Mouse (Mus musculus) G1E-ER4 (cell line): ENCODE measurements around the gene Macc1. TPM values are rescaled to one million over a fixed set of nuclear protein-coding genes. Genes with fewer than 3 reads are reported as not detected.

Source experiments
- GATA1 ChIP-seq: IDR thresholded peaks from one replicate; pipeline ENCODE4 v1.8.0; 2012; ENCODE audit warnings: low read length, inconsistent platforms
- polyA plus RNA-seq: library from polyadenylated mRNA; stranded (reverse); fragments of >175 nt; gene quantifications from 2 replicates; pipeline ENCODE4 v1.2.3, GENCODE M21; 2012

Macc1 gene
- polyA plus RNA-seq, 1 experiment, result not detected

DNA sequence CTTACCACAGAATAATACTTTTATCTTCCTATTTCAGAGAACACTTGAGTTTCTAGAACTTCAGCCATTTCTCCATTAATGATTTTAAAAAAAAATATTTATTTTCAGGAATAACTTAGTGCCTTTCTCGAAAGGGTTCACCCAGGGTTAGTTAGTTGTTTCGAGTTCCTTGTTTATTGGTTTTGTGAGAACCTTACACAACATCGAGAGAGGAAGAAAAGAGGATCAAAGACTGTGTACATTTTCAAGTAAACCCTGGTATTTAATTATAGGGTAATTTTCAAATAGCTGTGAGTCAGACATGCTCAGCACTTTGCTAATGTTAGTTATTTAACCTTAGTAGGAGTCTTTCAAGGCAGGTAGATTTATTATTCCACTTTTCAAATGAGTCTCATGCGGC, 58.3 kb downstream of the Macc1 start:
- no peak for TF ChIP-seq GATA1

DNA sequence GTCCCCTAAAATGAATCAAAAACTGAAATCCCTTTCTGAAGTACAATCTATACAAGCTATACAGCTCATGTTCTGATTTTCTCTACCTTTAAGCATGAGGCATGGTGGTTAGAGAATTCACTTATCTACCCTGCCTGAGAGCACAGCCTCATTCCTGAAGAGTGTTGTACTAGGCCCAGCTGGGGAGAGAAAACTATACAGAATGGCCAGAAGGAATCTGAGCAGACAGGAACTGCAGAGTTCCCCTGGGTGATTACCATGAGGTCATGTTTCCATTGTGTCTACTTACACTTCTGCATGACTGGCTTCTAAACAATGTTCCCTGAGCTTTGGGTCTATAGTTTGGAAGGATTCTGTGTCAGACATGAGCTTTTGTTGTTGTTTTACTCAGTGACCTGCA, 62.8 kb downstream of the Macc1 start:
- no peak for TF ChIP-seq GATA1

- TF ChIP-seq GATA1, result no peak
Measured at GRCm38 (mm10) chr12:119381839-119382238, 67.8 kb downstream of the Macc1 start.

DNA sequence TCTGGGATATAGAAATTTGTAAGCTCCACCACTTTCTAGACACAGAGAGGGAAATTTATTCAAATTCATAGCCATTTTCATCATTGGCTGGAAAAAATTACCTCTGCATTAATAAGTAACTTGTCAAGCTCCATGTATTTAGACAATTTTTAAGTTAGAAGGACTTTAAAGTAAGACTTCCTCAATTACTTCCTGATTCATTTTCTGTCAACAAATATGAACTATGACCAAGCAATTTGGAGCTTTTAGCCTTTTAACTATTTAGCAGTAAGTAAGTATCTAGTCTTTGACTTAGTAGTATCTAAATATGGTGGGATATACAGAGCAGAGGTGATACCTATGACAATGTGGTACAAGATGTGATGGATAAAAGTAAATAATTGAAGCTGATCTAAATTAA, 72.2 kb downstream of the Macc1 start:
- no peak for TF ChIP-seq GATA1

DNA sequence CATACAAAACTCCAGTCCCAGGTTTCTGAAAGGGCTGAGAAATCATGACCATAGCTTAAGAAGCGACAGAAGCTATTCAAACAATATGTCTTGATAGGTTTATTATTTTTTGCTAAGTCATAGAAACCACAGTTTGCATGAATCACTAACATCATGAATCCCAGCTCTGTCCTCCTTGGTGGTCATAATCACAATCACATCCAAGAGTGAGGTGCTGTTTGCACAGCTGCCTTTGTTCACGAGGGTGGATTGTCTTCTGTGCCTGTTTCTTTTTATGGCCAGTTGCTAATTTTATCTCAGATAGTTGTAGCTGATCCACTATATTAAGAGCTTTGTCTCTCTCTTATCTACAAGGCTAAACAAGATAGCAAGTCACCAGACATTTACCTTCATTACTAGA, 72.6 kb downstream of the Macc1 start:
- TF ChIP-seq GATA1, result no peak

DNA sequence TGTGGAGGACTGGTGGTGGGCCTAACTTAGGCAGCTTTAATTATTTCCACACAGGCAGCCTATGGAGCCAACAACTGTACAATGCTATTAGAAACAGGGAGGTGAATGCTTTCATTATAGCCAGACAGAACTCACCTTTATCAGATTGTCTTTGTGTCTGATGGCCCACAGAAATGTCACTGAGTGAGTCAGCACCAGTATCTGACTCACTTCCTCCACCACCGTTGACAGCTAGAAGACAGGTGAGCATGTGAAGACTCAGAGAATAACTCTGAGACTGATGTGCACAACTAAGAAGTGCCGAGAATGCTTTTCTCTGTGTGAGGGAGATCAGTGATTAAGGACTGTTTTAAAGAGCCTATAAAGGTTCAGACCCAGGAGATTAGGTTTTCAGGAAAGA, 73.9 kb downstream of the Macc1 start:
- TF ChIP-seq GATA1, result no peak

- no peak for TF ChIP-seq GATA1
Measured at GRCm38 (mm10) chr12:119390192-119390684, 76.2 kb downstream of the Macc1 start.

DNA sequence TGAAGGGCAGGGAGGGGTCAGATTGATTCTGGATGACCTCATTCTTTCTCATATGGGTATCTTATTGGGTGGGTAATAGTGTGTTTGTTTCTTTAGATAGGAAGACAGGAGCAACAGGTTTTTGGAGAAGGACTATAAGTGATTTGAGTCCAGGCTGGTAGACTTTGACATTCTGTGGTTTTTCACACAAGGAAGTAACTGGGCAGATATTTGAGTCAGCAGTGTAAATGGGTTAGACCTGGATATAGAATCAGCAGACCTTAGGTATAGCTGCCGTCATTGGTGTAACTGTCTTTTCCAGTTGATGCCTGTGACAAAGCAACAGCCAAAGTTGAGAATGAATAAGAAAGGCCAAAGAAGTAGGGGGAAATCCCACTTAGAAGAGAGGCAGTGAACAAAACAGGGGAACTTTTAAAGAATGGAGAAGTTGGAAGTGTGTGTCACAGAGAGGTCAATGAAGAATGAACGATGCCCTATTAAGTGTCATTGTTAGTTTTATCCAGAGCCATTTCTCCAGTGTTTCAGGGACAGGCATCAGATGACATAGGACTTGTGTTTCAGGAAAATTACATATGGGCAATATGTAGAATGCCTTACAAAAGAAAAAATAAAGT, 84.1 kb downstream of the Macc1 start:
- TF ChIP-seq GATA1, result no peak

- TF ChIP-seq GATA1, result no peak
Measured at GRCm38 (mm10) chr12:119402273-119402672, 88.2 kb downstream of the Macc1 start.

- no peak for TF ChIP-seq GATA1
Measured at GRCm38 (mm10) chr12:119402796-119403195, 88.7 kb downstream of the Macc1 start.

GRCm38 (mm10) chr12:119404810-119405209, 90.7 kb downstream of the Macc1 start:
- TF ChIP-seq GATA1, result no peak

DNA sequence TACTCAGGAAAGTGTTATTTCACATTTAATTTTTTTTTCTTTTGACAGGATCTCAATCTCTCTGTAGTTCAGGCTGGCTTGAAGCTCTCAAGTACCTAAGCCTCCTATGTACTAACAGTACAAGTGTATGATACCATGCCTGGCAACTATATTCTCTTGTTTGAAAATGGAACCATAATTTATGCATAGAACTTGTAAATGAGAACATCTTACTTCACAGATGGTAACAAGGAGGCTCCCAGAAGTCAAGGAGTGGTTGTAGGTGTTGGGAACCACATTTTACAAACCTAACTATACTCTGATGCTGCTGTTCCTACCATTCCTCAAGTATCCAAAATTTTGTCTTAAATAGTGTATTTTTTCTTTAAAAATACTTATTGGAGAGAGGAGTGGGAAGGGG, 96.5 kb downstream of the Macc1 start:
- TF ChIP-seq GATA1, result no peak

GRCm38 (mm10) chr12:119410956-119411355, 96.9 kb downstream of the Macc1 start:
- TF ChIP-seq GATA1, result no peak

DNA sequence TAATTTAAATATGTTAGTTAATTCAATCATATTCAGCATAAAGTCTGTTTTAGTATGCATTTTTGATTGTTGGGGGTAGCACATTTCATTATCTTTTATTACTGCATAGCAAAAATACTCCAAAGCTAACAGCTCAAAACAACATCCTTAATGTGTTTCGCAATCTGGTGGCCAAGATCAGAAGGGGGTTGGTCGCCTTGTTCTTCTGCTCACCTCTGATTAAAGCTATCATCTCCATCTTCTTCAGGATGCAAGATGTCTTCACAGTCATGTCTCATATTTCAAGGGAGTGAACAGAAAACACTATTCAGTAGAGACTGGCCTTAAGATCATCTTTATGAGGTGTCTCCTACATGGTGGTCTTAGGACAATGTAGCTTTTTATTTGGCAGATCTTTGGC, 97.9 kb downstream of the Macc1 start:
- no peak for TF ChIP-seq GATA1

- TF ChIP-seq GATA1, result no peak
Measured at GRCm38 (mm10) chr12:119415900-119416299, 101.8 kb downstream of the Macc1 start.

- TF ChIP-seq GATA1, result no peak
Measured at GRCm38 (mm10) chr12:119425749-119426148, 111.7 kb downstream of the Macc1 start.

- no peak for TF ChIP-seq GATA1
Measured at GRCm38 (mm10) chr12:119426182-119426886, 112.3 kb downstream of the Macc1 start.
